Mouse (Mus musculus) embryonic fibroblast, embryonic 13.5 days (primary cell): ENCODE data around the gene Nudcd2. TPM values are rescaled to one million over a fixed set of nuclear protein-coding genes. Genes with fewer than 3 reads are reported as not detected.

Experiments used
- H3K27ac ChIP-seq: 2 replicates; pipeline ENCODE4 v1.5.1; 2012; ENCODE audit warnings: low read length, control low read depth, inconsistent platforms; ENCODE audit not compliant: insufficient read depth
- H3K4me1 ChIP-seq: 2 replicates; pipeline ENCODE4 v1.6.1; 2011; ENCODE audit warnings: low read length; ENCODE audit not compliant: control insufficient read depth, insufficient read depth
- H3K4me3 ChIP-seq: 2 replicates; pipeline ENCODE4 v1.5.1; 2011; ENCODE audit warnings: mild to moderate bottlenecking, control low read depth, low read length; ENCODE audit not compliant: insufficient read depth
- CTCF ChIP-seq: IDR thresholded peaks from 2 replicates; pipeline ENCODE4 v1.5.1; 2011; ENCODE audit warnings: mild to moderate bottlenecking, control low read depth, low read length, moderate library complexity, borderline replicate concordance; ENCODE audit not compliant: insufficient read depth
- POLR2A ChIP-seq: IDR thresholded peaks from 2 replicates; pipeline ENCODE4 v1.6.1; 2011; ENCODE audit warnings: low read depth, mild to moderate bottlenecking, control low read depth, low read length, moderate library complexity
- polyA plus RNA-seq: library from polyadenylated mRNA; stranded (reverse); fragments of >200 nt; gene quantifications from 2 replicates; pipeline ENCODE4 v1.2.4, GENCODE M21; 2011; ENCODE audit warnings: low read depth; ENCODE audit not compliant: missing spikeins, insufficient read length

The Nudcd2 gene
- polyA plus RNA-seq, 1 experiment: 96.4 TPM

- Histone ChIP-seq H3K4me3 (peak overlapping the region; percentile 97), H3K27ac (peak overlapping the region; percentile 77), H3K4me1 (peaks cover 7% of the 10 kb centered on the region)
- TF ChIP-seq CTCF (no peak), POLR2A (no peak)
Observed at GRCm38 (mm10) chr11:40754664-40755107, 21.2 kb downstream of the Nudcd2 start.

- H3K27ac ChIP-seq: peak within 1 kb of the TSS; percentile 83
- peak within 1 kb of the TSS; percentile 97 for H3K4me3 ChIP-seq
- H3K4me1 ChIP-seq: peaks cover 6% of the 10 kb centered on the region; the same call in 1 of the 2 replicates
- TF ChIP-seq CTCF: no peak
- TF ChIP-seq POLR2A: peak; percentile 93
Observed at GRCm38 (mm10) chr11:40755109-40755627, 21.7 kb downstream of the Nudcd2 start, which contains the start of gene Ccng1. Gene Ccng1, minus strand, starts transcription at chr11:40755311.

- Histone ChIP-seq H3K4me1 (peaks cover 6% of the 10 kb centered on the region; the same call in 1 of the 2 replicates), H3K4me3 (no peak overlapping the region), H3K27ac (peak overlapping the region; percentile 83)
- no peak for TF ChIP-seq CTCF
- TF ChIP-seq POLR2A: no peak; the same call in 1 of the 2 replicates
Observed at GRCm38 (mm10) chr11:40755968-40756367, 22.5 kb downstream of the Nudcd2 start.

GRCm38 (mm10) chr11:40759896-40760295 lies 26.4 kb downstream of the Nudcd2 start:
- H3K27ac ChIP-seq: no peak overlapping the region
- TF ChIP-seq CTCF (no peak), POLR2A (no peak)
- 0 out of 2 replicates have a peak, but pooled peaks cover 3% of the 10 kb centered on the region for H3K4me1 ChIP-seq
- no peak overlapping the region for H3K4me3 ChIP-seq

GRCm38 (mm10) chr11:40763395-40763794 lies 29.9 kb downstream of the Nudcd2 start:
- Histone ChIP-seq H3K4me3 (no peak overlapping the region), H3K4me1 (no peaks in the 10 kb centered on the region), H3K27ac (no peak overlapping the region)
- TF ChIP-seq CTCF (peak; percentile 13; the same call in 1 of the 2 replicates), POLR2A (no peak)

GRCm38 (mm10) chr11:40764690-40765089 lies 31.2 kb downstream of the Nudcd2 start:
- Histone ChIP-seq H3K4me3 (no peak overlapping the region), H3K27ac (no peak overlapping the region), H3K4me1 (no peaks in the 10 kb centered on the region)
- TF ChIP-seq POLR2A (no peak), CTCF (no peak)

GRCm38 (mm10) chr11:40775315-40776269 lies 42.1 kb downstream of the Nudcd2 start:
- no peak overlapping the region for H3K4me3 ChIP-seq
- H3K4me1 ChIP-seq: no peaks in the 10 kb centered on the region
- TF ChIP-seq CTCF: no peak
- H3K27ac ChIP-seq: no peak overlapping the region

GRCm38 (mm10) chr11:40781857-40782256 lies 48.4 kb downstream of the Nudcd2 start:
- TF ChIP-seq CTCF (no peak), POLR2A (no peak)
- no peak overlapping the region for H3K27ac ChIP-seq
- H3K4me1 ChIP-seq: no peaks in the 10 kb centered on the region
- no peak overlapping the region for H3K4me3 ChIP-seq

- no peak for TF ChIP-seq CTCF
- no peak for TF ChIP-seq POLR2A
- no peak overlapping the region for H3K27ac ChIP-seq
Observed at GRCm38 (mm10) chr11:40783346-40783745, 49.9 kb downstream of the Nudcd2 start.

GRCm38 (mm10) chr11:40784326-40784725 lies 50.9 kb downstream of the Nudcd2 start:
- peaks cover 4% of the 10 kb centered on the region; the same call in 1 of the 2 replicates for H3K4me1 ChIP-seq
- TF ChIP-seq POLR2A (no peak), CTCF (no peak)
- H3K4me3 ChIP-seq: no peak overlapping the region
- H3K27ac ChIP-seq: no peak overlapping the region

More at GRCm38 (mm10) chr11:40783346-40783745, 49.9 kb downstream of the Nudcd2 start:
- Histone ChIP-seq H3K4me1 (no peaks in the 10 kb centered on the region; the same call in 1 of the 2 replicates), H3K4me3 (no peak overlapping the region)
